ENCODE assay signal across 13 mouse cellular contexts in genomic region chr17:29411821-29412425, GRCm38 (mm10).
"Had no signal": no experiment of that assay in that cellular context is flagged by ENCODE, and none has a peak within 500 bp of the region (broad histone marks: within the 10 kb centered on the region; RNA-seq: fewer than 3 reads in every experiment).

No protein-coding gene starts in this region.

- DNase-seq: kidney, adult 18-20 months; kidney, postnatal 14 days; layer of hippocampus, postnatal 36 days; lung, adult 18-20 months; lung, postnatal 4 days; midbrain, embryonic 14.5 days; right cerebral cortex, postnatal 25 days; thymus, postnatal 4 days had no signal

- H3K27ac ChIP-seq: limb, embryonic 13.5 days; liver, embryonic 14.5 days; midbrain, embryonic 10.5 days; stomach, postnatal 0 days had no signal

- H3K9me3 ChIP-seq: limb, embryonic 13.5 days; midbrain, embryonic 10.5 days had no signal

- H3K4me3 ChIP-seq: limb, embryonic 13.5 days; midbrain, embryonic 10.5 days; myocyte had no signal

- H3K27me3 ChIP-seq: limb, embryonic 13.5 days had no signal

- H3K4me2 ChIP-seq: limb, embryonic 13.5 days had no signal

- H3K9ac ChIP-seq: limb, embryonic 13.5 days; liver, embryonic 14.5 days had no signal

- H3K36me3 ChIP-seq: limb, embryonic 13.5 days; midbrain, embryonic 10.5 days had no signal
